Mouse (Mus musculus) leukemia stem cell, adult 10-12 weeks (primary cell): ENCODE data around the gene Tdgf1. TPM values are rescaled to one million over a fixed set of nuclear protein-coding genes. Genes with fewer than 3 reads are reported as not detected.

Experiments
- polyA plus RNA-seq: library from polyadenylated mRNA; stranded (reverse); fragments of >175 nt; gene quantifications from 2 replicates; pipeline ENCODE4 v1.2.3, GENCODE M21; 2012; ENCODE audit warnings: low replicate concordance

The Tdgf1 gene
- not detected in 2 replicates for polyA plus RNA-seq

DNA sequence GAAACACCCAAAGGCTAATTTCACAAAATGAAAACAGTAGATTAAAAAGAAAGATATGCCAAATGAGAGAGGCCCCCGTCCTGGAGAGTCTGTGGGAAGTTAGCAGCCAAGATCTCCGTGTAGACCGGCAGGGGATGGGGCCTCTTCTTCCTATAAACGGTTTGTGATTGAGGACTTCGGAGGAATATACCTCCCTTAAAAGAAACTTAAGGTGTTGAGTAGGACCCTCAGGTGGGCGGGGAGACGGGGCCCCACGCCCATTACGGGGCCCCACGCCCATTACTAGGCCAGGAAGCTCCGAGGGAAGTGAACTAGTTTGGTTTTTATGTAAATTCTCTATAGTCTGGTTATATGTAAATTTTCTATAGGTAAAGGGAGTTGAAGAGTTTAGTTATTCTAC lies at the start of gene Tdgf1:
Gene Tdgf1, minus strand, starts transcription at position 233 of the 400 bp plus-strand sequence.

DNA sequence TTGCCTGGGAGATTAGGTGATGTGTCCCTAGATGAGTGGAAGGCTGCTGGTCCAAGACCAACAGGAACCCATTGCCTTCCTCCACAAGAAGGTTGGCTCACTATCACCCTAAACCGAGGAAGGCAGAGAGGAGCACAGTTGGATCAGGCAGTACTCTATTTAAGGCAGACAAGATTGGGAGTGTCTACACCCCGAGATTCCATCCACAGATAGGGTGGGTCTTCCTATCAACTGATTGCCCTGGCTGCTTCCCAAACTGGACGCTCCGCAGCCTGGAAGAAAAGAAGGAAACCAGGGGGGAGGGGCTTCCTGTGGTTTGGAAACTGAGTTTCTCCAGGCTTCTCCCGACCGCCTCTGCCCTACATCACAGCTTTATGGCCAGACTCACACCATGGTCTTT lies 44.2 kb upstream of the Tdgf1 start, which contains the start of gene Rtp3:
Gene Rtp3, minus strand, starts transcription at position 380 of the 400 bp plus-strand sequence.

DNA sequence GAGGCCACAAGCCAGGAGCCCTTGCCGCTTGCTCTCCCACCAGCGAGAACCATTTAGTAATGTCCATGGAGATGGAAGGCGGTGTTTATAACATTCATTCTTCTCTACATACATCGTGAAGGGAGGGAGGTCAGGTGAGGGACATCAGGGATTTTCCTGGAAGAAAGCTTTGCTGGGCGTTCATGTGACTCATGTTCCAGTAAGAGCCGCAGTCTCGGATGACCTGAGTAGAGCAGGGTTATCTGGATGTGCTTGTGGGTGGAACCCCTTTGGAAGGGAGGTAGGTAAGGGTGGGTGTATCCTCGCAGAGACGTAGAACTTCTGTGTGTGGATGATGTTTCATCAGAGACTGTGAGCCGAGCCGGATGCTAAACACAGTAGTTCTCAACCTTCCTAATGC lies 5.4 kb upstream of the Tdgf1 start, which contains the start of gene Lrrc2:
Gene Lrrc2, plus strand, starts transcription at position 149 of the 400 bp plus-strand sequence.

DNA sequence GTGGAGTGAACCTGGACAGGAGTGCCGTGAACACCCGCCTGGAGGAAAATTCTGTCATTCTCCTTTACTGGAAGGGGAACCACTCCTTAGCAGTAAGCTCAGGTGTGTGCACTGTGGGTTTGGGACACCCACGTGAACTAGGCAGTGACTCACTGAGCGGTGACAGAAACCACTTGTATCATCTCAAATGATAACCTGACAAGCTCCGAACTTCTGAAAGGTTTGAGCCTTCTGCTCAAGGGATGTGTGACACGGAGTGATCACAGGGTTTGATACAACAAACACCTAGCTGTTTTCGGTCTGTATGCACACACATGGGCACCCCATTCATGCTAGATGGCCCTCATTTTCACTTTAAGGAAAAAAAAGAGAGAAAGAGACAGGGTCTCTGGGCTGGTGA lies 29.2 kb downstream of the Tdgf1 start, which contains the start of gene Fam240a:
Gene Fam240a, minus strand, starts transcription at position 76 of the 400 bp plus-strand sequence.

Other genes starting within 250 kb of the Tdgf1 start
- gene Myl3, start 204.3 kb downstream of the Tdgf1 start, polyA plus RNA-seq: not detected in 2 replicates
- gene Pth1r, start 199.0 kb downstream of the Tdgf1 start, polyA plus RNA-seq: 0.52 TPM in 1 of 2 replicates, not detected in the other
- gene Prss42, start 148.0 kb downstream of the Tdgf1 start, polyA plus RNA-seq: not detected in 2 replicates
- gene Prss44, start 132.2 kb downstream of the Tdgf1 start, polyA plus RNA-seq: 0.10 TPM in 1 of 2 replicates, not detected in the other
- gene Prss43, start 119.5 kb downstream of the Tdgf1 start, polyA plus RNA-seq: not detected in 2 replicates
- not detected in 2 replicates for gene Prss45, start 111.6 kb downstream of the Tdgf1 start, polyA plus RNA-seq
- not detected in 2 replicates for gene Prss46, start 101.7 kb downstream of the Tdgf1 start, polyA plus RNA-seq
- 0.24 and 1.2 TPM in 2 replicates for gene Prss50, start 88.2 kb downstream of the Tdgf1 start, polyA plus RNA-seq
- 6.8 and 7.2 TPM in 2 replicates for gene Als2cl, start 66.3 kb downstream of the Tdgf1 start, polyA plus RNA-seq
- 0.10 and 0.41 TPM in 2 replicates for gene Tmie, start 66.0 kb downstream of the Tdgf1 start, polyA plus RNA-seq
- gene Fam240a, start 29.3 kb downstream of the Tdgf1 start, polyA plus RNA-seq: not detected in 2 replicates
- gene Lrrc2, start 5.4 kb upstream of the Tdgf1 start, polyA plus RNA-seq: not detected in 2 replicates
- not detected in 2 replicates for gene Rtp3, start 44.4 kb upstream of the Tdgf1 start, polyA plus RNA-seq
- gene Ltf, start 73.1 kb upstream of the Tdgf1 start, polyA plus RNA-seq: 0.74 and 4.2 TPM in 2 replicates
- 0.28 and 2.0 TPM in 2 replicates for gene Ccrl2, start 111.4 kb upstream of the Tdgf1 start, polyA plus RNA-seq
- 6.9 and 11.3 TPM in 2 replicates for gene Lrrfip2, start 171.4 kb upstream of the Tdgf1 start, polyA plus RNA-seq